Mouse (Mus musculus): ENCODE data around the gene B4galnt2.

DNA sequence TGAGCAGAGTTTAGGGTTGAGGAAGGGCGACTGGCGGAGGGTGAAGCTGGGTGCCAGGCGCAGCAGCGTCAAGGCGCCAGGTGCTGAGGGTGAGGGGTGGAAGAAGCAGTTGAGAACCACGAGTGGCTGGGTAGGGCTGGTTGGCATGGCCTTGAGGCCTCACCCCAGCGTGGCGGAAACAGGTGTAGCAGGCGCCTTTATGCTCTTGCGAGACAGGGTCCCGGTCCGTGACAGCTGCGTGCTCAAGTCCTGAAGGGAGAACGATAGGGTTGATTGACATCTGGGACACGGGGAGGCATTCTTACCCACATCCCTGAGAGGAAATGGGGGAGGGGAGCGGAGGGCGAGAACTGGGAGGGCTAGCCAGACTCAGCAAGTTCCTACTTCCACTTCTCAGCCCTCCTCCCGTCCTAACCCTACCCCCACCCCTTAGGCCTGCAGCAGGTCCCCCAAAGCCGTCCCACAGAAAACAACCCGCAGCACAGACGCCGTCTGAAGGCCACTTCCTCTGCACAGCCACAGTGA is 80.5 kb downstream of the B4galnt2 start:
- TF ChIP-seq POLR2A (IDR thresholded peaks at IDR 0.05; ENCODE audit: borderline replicate concordance, extremely low read depth, low read depth, low read length) (0 out of 2 replicates have a peak, but pooled peaks have one; percentile 16), CTCF (IDR thresholded peaks at IDR 0.05; ENCODE audit: insufficient read depth, low read length) (no peak)

Measured in lung, adult 2 months (tissue).